Comparison of ENCODE assay signal across 12 mouse cellular contexts in the genomic region with DNA sequence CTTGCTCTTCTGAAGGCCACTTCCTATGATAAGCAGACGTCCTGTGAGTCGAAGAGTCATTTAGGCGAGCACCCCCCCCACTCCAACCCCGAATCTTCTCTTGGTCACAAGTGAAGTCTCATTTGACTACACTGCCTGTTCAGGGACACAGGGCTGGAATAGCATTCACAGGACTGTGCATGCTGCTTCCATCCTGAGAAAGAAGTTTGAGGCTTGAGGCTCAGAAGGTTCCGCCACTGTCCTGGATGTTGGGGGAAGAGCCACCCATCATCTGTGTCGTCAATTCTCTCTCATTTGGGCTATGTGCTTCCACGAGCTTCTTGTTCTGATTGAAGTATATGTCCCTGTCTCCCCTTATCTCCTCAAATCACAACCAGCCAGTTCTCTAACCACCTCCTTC.
"Had no signal": no experiment of that assay in that cellular context is flagged by ENCODE, and none has a peak within 500 bp of the region (broad histone marks: within the 10 kb centered on the region; RNA-seq: fewer than 3 reads in every experiment).

No protein-coding gene starts in this region.

- DNase-seq: kidney, adult 8-10 months; kidney, postnatal 25 days; lung, adult 2 months; lung, postnatal 36 days; right cerebral cortex, postnatal 14 days; thymus, adult 2 months; thymus, postnatal 25 days had no signal

- H3K27me3 ChIP-seq: liver, embryonic 15.5 days; stomach, embryonic 15.5 days had no signal

- H3K4me2 ChIP-seq: liver, embryonic 11.5 days; liver, embryonic 15.5 days; stomach, embryonic 15.5 days had no signal

- ATAC-seq: intestine, postnatal 0 days; lung, postnatal 0 days had no signal

- H3K9ac ChIP-seq: liver, embryonic 15.5 days; stomach, embryonic 15.5 days had no signal

- H3K27ac ChIP-seq: liver, embryonic 15.5 days; stomach, embryonic 15.5 days had no signal

- H3K36me3 ChIP-seq: liver, embryonic 15.5 days; stomach, embryonic 15.5 days had no signal

- H3K4me1 ChIP-seq: liver, embryonic 15.5 days; stomach, embryonic 15.5 days had no signal

- H3K9me3 ChIP-seq: liver, embryonic 15.5 days; stomach, embryonic 15.5 days had no signal

- H3K4me3 ChIP-seq: liver, embryonic 15.5 days; stomach, embryonic 15.5 days had no signal
